Mouse (Mus musculus) intestine, embryonic 14.5 days (tissue): ENCODE results near the gene Trpv6. TPM values are rescaled to one million over a fixed set of nuclear protein-coding genes. Genes with fewer than 3 reads are reported as not detected.

Source experiments
- polyA plus RNA-seq: library from polyadenylated mRNA; unstranded; fragments of >200 nt; fragmentation: Nextera tagmentation; extraction: Ambion mirVana; gene quantifications from 2 replicates; pipeline ENCODE4 v1.2.1, GENCODE M21; 2014

Gene Trpv6
- polyA plus RNA-seq, 1 experiment from 2014 or later = 0.58 TPM

Other genes starting within 250 kb of the Trpv6 start
- gene Gm5771, start 244.0 kb downstream of the Trpv6 start, polyA plus RNA-seq = 4.8 TPM in 1 of 2 replicates, not detected in the other
- 6.2 TPM in 1 of 2 replicates, not detected in the other for gene Gm10334, start 190.3 kb downstream of the Trpv6 start, polyA plus RNA-seq
- 23.9 TPM in 1 of 2 replicates, not detected in the other for gene Prss1, start 177.5 kb downstream of the Trpv6 start, polyA plus RNA-seq
- 14.1 TPM in 1 of 2 replicates, not detected in the other for gene Prss2, start 114.6 kb downstream of the Trpv6 start, polyA plus RNA-seq
- gene Ephb6, start 30.9 kb downstream of the Trpv6 start, polyA plus RNA-seq = 7.3 and 8.6 TPM in 2 replicates
- gene Trpv5, start 44.4 kb upstream of the Trpv6 start, polyA plus RNA-seq = 0.08 TPM in 1 of 2 replicates, not detected in the other
- gene Llcfc1, start 48.0 kb upstream of the Trpv6 start, polyA plus RNA-seq = not detected in 2 replicates
- gene Kel, start 67.9 kb upstream of the Trpv6 start, polyA plus RNA-seq = 0.64 and 1.7 TPM in 2 replicates
- 0.04 TPM in 1 of 2 replicates, not detected in the other for gene Olfr459, start 138.8 kb upstream of the Trpv6 start, polyA plus RNA-seq
- not detected in 2 replicates for gene Pip, start 211.1 kb upstream of the Trpv6 start, polyA plus RNA-seq
- gene Sval2, start 216.6 kb upstream of the Trpv6 start, polyA plus RNA-seq = not detected in 2 replicates